10 mouse cellular contexts compared by ENCODE assay signal in the genomic region with DNA sequence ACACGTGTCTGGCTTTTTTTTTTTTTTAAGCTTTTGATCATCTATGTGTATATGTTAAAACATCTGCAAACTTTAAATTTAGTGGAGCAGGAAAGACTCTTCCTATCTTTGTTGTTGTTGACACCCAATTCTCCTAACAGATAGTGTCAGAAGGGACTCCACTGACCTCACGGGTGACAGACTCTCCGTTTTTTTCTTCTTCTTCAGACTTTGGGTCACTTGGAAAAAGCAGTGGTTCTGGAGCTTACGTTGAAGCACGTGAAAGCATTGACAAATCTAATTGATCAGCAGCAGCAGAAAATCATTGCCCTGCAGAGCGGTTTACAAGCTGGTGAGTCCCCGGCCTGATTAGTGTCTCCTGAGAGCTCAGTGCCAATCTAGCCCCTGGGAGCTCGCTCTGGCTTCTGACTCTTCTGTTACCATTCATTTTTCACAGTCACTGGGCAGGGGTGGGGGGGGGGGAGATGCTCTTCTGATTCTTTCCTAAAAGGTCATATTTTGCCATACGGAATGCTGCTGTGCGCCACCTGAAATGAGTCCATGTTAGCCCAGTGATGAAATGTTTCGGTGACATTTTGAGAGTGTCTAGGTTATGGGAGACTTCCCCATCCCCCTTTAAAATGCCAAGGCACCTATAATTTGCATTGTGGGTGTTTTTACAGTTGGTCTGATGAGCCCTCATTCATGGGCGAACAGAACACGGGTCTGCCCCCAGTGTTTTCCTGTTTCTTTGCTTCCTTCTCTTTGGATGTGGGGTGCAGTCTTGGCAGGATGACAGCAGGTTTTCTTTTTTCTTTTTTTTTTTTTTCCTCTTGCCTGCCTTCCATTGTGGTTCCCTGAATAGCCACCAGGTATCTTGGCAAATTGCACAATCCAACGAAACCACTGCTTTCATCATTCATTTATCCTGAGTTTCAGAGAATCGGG. TPM values are rescaled to one million over a fixed set of nuclear protein-coding genes. Genes with fewer than 3 reads are reported as not detected.
A peak's percentile ranks its signal among the peaks of the same experiment; 100 is the strongest.
DNase-seq lines count a peak whose midpoint lies in the region; ATAC-seq lines count a peak whose summit lies in the region.
"Had no signal": no experiment of that assay in that cellular context is flagged by ENCODE, and none has a peak within 500 bp of the region (broad histone marks: within the 10 kb centered on the region; RNA-seq: fewer than 3 reads in every experiment).

No protein-coding gene starts in this region.

- H3K4me2 ChIP-seq in heart, embryonic 11.5 days = peak overlapping the region; percentile 84
- peak overlapping the region; percentile 84 for H3K4me2 ChIP-seq in limb, embryonic 15.5 days

- H3K27me3 ChIP-seq in heart, embryonic 11.5 days (ENCODE audit: control insufficient read depth, insufficient read depth, low read length) = no peaks in the 10 kb centered on the region
- 0 out of 2 replicates have a peak, but pooled peaks cover 3% of the 10 kb centered on the region for H3K27me3 ChIP-seq in limb, embryonic 15.5 days

- H3K4me3 ChIP-seq in heart, embryonic 11.5 days (ENCODE audit: low read depth, low read length) = peak overlapping the region; percentile 53
- peak overlapping the region; percentile 53 for H3K4me3 ChIP-seq in limb, embryonic 15.5 days

- peaks cover 23% of the 10 kb centered on the region for H3K4me1 ChIP-seq in heart, embryonic 11.5 days (ENCODE audit: control insufficient read depth, insufficient read depth, low read length)
- peaks cover 26% of the 10 kb centered on the region for H3K4me1 ChIP-seq in limb, embryonic 15.5 days

- no peak overlapping the region for H3K27ac ChIP-seq in heart, embryonic 11.5 days (ENCODE audit: low read depth, low read length)
- no peak overlapping the region for H3K27ac ChIP-seq in limb, embryonic 15.5 days

- ATAC-seq in heart, embryonic 11.5 days (replicated peaks; ENCODE audit: insufficient number of reproducible peaks, low FRiP score, low TSS enrichment) = no peak
- no peak for ATAC-seq in limb, embryonic 15.5 days (ENCODE audit: insufficient number of reproducible peaks, low FRiP score, low TSS enrichment, low read depth)

- no peak for DNase-seq in heart, adult 9 months (ENCODE audit: low spot score in 2 of 2)
- peak; percentile 29 to 36 for DNase-seq in spleen, postnatal 36 days (ENCODE audit: low spot score in 2 of 2)
- DNase-seq in spleen, postnatal 4 days (ENCODE audit: low spot score in 2 of 2) = no peak
- DNase-seq in urinary bladder, postnatal 36 days (ENCODE audit: low spot score in 2 of 2) = no peak
- no peak for DNase-seq in thymus, postnatal 25 days
- DNase-seq in ovary, adult 18-20 months (ENCODE audit: low spot score) = no peak
- DNase-seq: layer of hippocampus, postnatal 36 days; spleen, adult 18-20 months had no signal

- peaks cover 9% of the 10 kb centered on the region; the same call in 1 of the 2 replicates for H3K36me3 ChIP-seq in heart, embryonic 11.5 days (ENCODE audit: control insufficient read depth, insufficient read depth, low read length)
- H3K36me3 ChIP-seq in limb, embryonic 15.5 days = peaks cover 17% of the 10 kb centered on the region; the same call in 1 of the 2 replicates

- no peaks in the 10 kb centered on the region for H3K9me3 ChIP-seq in heart, embryonic 11.5 days (replicated peaks; ENCODE audit: control insufficient read depth, low read length)
- no peaks in the 10 kb centered on the region for H3K9me3 ChIP-seq in limb, embryonic 15.5 days

- no peak overlapping the region for H3K9ac ChIP-seq in heart, embryonic 11.5 days (ENCODE audit: low read depth, low read length)
- no peak overlapping the region for H3K9ac ChIP-seq in limb, embryonic 15.5 days

- WGBS in heart, embryonic 11.5 days (ENCODE audit: insufficient replicate concordance) = 60% methylated on average over 15 of the region's 15 CpGs
- 68% methylated on average over 15 of the region's 15 CpGs for WGBS in limb, embryonic 15.5 days

RNA-seq across cellular contexts. Expression of gene Bhlhe40, which starts 2.1 kb away (rescaled TPM):
- polyA plus RNA-seq in heart, embryonic 11.5 days (2014; fragmentation: Nextera tagmentation; extraction: Ambion mirVana) = 15.2 and 16.2 TPM in 2 replicates
- 44.5 and 45.4 TPM in 2 replicates for polyA plus RNA-seq in limb, embryonic 15.5 days (2015; fragmentation: Nextera tagmentation; extraction: Ambion mirVana)

Comparison
In these comparisons a context has a peak if more than half of its experiments do, and no peak if none do; other contexts are left out.
1. DNase-seq: peak in spleen, postnatal 36 days (2 of 2); none in heart, adult 9 months (0 of 2), spleen, postnatal 4 days (0 of 2), urinary bladder, postnatal 36 days (0 of 2), thymus, postnatal 25 days (single experiment) and ovary, adult 18-20 months (single experiment).